Mouse (Mus musculus): ENCODE measurements at regions not wholly inside any gene's neighbourhood (a gene's known extent, or its start where the extent isn't known, plus 50 kb on each side); places are given as distances from the start of the nearest gene placed in this dataset.

GRCm38 (mm10) chr3:121600841-121601240 is 68.6 kb upstream of the Slc44a3 start:
- TF ChIP-seq NANOG (IDR thresholded peaks at IDR 0.05; ENCODE audit: borderline replicate concordance, low read length) (no peak), CTCF (conservative IDR thresholded peaks at IDR 0.05; ENCODE audit: low read length) (no peak)
